Mouse (Mus musculus): ENCODE results near the gene Cd9. TPM values are rescaled to one million over a fixed set of nuclear protein-coding genes. Genes with fewer than 3 reads are reported as not detected.
"Not testable (repeated sequence)": the region's sequence is repeated elsewhere in the genome, so short reads cannot be mapped to it uniquely, and the experiment has no call there.

Cd9 gene
- total RNA-seq, 4 experiments from 2014 or later: 39.4 to 57.8 (median 46.4) TPM

DNA sequence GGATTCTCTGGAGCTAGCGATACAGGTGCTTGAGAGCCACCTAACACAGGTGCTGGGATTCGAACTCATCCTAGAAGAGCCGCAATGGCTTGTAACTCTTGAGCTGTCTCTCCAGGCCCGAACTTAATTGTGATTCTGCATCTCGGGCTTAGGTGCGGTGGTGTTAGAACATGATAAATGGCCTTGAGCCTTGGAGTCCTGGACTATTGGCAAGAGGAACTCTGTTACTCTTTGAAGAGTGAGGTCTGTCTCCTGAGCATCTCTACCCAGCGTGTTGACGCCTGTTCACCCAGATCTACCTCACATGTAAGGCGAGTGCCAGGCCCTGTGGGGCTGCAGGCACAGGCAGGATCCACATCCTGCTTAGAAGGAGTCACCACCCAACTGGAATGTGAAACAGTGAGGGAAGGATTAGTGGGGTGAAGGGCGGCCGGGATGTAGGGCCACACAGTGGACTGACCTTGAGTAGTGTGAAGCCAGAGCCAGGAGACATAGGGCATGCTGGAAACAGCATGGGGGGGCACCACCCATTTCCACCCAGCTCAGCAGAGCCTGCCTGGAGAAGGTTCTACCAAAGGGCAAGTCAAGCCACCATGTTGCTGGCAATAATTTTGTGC, 8.7 kb upstream of the Cd9 start:
- DNase-seq (ENCODE audit: low spot score): no peak

DNA sequence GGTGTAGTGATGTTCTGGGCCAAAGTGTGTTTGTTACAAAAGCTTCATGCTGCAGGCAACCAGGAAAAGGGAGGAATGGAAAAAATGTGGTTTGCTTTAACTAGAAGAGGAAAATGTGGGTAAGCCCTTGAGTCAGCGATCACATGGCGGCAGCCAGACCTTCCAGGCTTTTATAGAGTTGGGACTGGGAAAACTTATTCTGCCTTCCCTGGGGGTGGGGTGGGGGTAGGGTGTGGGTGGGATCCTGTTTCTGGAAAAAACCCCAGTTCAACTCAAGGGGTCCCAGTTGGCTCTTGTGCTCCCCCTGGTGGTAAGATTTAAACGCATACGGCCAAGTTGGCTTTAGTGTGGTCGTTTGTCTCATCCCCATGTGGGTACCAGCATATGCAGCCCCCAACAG, 3.5 kb upstream of the Cd9 start:
- DNase-seq (ENCODE audit: low spot score): no peak

DNA sequence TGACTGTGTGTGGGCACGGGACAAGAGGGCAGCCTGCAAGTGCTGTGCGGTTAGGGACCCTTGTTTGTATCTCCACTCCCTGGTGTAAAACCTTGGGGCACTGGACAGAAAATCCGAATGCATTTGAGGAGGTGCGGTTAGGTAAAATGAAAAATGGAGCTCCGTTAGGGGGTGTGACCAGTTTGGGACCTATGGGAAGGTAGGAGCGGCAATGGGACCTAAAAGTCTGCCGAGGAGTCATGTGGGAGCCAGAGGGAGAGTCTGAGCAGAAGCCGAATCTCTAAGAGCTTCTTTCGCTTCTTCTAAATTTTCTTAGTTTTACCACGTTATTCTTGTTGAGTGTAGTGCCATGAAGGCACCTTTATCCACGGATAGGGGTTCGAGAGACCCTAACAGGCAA, 1.8 kb upstream of the Cd9 start:
- DNase-seq (ENCODE audit: low spot score): no peak

DNA sequence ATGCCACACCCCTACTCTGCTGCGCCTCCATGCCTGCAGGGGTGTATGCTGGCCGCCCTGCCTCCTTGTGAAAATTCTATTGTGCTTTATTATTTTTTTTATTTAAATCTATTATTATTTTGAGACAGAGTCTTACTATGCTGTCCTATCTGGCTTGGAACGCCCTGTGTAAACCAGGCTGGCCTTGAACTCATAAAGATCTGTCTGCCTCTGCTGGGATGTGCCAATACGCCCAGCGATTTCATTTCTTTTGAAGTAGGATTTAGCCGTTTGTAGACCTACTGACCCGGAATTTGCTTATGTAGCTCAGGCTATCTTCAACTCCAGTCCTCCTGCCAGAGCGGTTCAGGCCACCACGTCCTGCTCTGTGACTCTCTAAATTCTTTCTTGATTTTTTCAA, 770 bp upstream of the Cd9 start:
- no peak for DNase-seq (ENCODE audit: low spot score)

DNA sequence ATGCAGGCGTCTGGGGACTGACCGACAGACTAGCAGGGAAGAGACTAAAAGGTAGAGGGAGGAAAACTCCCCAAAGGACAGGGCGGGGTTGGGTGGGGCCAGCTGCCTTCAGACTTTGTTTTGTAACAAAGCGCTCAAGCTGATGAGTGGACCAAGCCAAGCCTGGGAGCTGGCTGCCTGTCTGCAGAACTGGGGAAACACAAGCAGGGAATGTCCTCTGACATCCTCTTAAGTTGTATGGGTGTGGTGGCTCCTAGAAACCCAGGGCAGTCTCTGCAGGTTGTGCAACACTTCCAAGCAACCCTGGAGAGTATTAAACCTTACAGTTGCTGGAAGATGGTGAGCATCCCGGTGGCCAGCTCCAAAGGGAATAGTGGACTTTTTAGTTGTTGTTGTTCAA, 1.4 kb downstream of the Cd9 start:
- no peak for DNase-seq (ENCODE audit: low spot score)

DNA sequence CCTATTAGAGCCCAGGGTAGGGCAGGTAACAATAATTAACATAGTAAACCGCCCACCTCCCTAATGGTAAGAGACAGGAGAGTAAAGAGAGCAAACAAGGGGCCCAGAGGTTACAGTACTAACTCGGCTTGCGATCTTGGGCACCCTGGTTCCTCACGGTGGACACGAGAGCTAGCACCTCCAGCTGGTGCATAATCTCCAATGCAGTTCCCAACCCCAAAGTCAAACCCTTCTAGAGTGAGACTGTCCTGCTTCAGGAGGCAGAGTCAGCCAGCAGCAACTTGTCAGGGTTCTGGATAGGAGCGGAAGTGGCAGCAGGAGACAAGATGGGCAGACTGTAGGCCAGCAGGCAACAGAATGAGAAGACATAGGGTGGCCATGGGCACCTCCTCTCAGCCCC, 1.9 kb downstream of the Cd9 start:
- DNase-seq (ENCODE audit: low spot score): no peak

DNA sequence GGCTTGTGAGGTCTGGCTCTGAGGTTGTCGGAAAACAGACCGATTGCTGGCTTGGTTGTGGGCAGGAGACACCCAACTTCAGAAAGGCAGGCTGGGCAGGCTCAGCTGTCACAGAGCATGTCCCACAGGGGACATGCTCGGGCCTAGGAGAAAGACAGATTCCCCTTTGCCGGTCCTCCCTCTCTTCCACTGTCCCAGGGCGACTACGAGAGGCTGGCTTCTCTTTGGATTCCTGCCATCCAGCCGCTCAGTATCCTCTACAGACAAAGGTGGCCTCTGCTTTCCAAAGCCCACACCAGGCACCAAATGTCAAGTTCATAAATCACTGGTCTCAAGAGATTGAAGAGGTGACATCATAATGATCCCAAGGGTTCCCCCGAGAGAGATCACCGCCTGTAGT, 2.6 kb downstream of the Cd9 start:
- no peak for DNase-seq (ENCODE audit: low spot score)

DNA sequence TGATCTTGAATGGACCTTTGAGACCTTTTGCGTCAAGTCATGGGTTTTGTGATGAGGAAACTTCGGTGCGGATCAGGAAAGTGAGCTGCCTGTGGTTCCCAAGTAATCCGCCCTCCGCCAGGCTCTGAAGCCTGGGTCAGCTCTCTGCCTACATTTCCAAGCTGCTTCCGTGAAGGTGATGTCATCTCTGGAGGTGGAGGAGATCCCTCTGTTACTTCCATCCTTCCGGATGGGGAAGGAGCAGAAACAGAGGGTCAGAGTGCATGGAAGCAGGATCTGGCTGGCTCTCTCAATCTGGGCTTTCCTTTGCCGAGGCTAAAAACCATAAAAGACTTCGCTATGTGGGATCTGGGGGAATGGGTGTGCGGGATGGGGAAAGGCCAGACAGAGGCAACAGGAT, 3.2 kb downstream of the Cd9 start:
- DNase-seq (ENCODE audit: low spot score): no peak

DNA sequence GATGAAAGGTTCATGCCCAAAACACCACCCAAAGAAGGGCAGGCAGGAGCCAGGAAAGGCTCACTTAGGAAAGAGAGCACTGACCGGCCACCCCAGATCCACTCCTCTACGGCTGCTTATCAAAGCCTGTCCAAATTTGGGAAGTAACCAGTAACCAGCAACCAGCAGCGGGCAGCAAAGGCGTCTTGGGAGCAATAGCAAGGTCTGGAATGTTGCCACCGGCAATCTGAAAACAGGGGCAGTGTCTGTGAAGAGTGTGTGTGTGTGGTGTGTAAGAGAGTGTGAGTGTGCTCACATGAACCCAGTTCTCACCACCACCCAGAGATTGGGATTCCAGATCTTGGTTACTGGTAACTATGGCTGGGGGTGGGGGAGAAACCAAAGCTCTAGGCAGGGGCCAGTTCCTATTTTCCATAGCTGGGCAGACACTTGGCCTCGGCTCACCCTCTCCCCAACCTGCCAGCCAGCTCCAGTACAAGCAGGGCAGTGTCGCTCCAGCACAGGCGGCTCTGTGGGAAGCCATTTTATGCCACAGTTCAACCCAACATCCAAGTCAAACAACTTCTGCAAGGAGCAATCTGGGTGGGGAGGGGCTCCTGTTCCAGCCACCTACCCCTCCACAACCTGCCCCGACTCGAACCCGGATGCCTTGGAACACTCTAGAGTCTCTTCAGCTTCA, 4.6 kb downstream of the Cd9 start:
- no peak for DNase-seq (ENCODE audit: low spot score)

DNA sequence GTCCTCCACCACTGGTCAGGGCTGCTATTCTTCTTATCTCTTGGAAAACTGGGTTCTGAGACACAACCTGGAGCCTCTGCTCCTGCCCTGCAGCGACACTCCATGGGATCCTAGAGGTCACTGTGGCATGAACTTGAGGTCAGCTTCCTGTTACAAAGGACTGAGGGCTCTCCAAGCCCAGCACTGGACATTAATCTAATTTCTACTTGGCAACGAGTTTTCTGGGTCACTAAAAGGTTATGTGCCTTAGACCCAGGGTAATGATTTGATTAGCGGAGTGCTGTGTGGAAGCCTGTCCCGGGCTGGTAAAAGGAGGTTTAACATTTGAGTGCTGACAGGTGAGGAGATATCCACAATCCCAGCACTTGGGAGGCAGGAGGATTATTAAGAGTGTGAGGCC, 9.0 kb downstream of the Cd9 start:
- DNase-seq (ENCODE audit: low spot score): no peak

DNA sequence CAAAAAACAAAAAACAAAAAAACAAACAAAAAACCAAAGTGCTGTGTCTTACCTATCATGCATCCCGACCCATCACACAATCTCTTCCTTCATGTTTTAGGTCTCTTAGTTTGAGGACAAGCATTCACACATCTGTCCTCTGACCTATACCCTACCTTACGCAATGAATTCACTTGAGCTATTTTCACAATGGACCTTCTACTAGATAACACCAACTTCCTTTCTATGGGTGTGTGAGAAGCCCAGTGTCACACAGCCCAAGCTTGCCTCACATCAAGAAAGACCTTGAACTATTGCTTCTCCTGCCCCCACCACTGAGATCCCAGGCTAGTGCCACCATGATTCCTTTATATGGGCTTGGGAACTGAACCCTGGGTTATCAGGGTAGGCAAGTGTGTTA, 9.9 kb downstream of the Cd9 start:
- no peak for DNase-seq (ENCODE audit: low spot score)

DNA sequence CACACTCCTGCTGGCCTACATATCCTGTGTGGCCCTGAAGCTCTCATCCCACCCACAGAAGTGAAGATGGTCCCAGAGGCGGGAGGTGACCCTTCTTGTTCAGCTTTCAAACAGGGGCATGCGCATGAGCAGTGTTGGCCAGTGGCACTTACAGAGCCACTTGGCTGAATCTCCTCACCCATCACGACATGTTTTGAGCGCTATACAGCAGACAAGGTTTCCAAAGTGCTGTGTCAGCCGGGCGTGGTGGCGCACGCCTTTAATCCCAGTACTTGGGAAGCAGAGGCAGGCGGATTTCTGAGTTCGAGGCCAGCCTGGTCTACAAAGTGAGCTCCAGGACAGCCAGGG, 10.3 kb downstream of the Cd9 start:
- DNase-seq (ENCODE audit: low spot score): not testable (repeated sequence)

DNA sequence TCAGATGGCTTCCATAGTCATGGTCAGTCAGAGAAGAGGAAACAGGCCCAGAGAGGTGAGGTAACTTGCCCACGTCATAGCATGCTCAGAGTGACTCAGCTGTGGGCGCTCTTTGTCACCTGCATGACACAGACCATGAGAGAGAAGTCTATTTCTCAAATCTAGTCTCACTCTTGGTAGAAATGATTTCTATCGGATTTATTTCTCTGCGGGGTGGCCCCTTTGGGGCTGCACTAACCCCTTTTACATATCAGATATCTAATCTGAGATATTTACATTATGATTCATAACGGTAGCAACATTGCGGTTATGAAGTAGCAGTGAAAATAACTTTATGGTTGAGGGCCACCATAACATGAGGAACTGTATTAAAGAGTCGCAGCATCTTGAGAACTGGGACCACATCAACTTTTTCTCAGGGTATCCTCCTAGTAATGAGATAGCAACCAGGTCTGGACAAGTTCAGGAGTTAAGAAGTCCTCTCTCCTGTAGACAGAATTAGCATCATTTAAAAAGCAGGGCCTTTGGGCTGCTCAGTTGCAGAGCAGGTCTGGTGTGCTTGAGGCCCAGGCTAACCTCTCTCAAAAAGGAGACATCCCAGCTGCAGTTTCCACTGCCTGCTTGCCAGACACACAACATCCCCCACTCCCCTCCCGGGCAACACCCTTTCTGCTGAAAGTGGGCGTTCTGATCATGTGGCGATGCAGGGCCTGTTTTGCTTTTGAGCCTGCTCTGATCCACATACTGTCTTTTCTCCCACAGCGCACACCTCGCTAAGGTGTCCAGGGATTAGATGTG, 10.9 kb downstream of the Cd9 start:
- no peak for DNase-seq (ENCODE audit: low spot score)

DNA sequence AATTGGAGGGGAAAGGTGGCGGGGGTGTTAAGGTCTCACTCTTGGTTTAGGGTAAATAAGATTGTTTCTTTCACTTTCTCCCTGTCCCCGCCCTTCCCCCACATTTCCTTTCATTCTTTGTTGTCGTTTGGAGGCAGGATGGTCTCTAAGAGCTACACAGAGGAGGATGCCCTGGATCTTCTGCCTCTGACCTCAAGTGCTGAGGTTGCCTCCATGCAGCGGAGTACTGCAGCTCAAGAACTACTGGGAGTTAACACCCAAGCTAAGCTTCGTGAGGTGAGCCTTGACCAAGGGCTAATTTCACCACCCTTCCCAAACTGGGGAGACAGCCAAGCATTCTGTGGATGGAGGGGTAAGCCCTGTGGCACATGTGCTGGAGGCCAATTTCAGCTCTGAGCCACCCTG, 12.2 kb downstream of the Cd9 start:
- no peak for DNase-seq (ENCODE audit: low spot score)

DNA sequence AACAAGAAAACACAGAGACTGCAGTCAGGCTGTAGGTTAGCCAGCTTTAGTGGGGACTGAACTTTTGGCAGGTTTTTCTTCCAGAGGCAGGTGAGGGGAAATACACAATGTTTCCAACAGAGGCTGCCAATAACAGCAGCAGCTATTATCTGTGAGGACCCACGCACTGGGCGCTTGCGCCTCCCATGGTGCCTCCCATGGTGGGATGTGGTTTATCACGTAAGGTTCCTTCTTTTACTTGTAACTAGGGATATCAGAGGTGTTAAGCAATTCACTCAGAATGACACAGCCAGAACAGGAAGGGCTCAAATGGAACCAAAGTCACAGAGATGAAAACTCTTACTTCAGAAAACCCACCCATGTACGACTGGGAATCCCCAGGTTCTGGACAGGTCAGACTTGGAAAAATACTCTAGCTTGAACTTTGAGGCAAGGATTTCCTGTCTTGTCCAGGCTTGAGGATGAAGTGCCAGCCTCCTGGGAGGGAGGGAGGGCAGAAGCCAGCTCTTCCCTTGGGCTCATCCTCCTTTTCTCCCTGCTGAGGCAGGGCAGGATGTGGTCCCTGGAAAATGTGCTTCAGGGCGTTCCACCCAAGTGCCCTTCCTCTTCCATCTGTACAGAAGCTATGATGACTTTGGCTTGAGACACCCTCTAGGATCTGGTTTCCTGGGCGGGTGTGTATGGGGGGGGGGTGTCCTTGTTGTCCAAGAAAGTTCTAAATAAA, 12.8 kb downstream of the Cd9 start:
- DNase-seq (ENCODE audit: low spot score): no peak

DNA sequence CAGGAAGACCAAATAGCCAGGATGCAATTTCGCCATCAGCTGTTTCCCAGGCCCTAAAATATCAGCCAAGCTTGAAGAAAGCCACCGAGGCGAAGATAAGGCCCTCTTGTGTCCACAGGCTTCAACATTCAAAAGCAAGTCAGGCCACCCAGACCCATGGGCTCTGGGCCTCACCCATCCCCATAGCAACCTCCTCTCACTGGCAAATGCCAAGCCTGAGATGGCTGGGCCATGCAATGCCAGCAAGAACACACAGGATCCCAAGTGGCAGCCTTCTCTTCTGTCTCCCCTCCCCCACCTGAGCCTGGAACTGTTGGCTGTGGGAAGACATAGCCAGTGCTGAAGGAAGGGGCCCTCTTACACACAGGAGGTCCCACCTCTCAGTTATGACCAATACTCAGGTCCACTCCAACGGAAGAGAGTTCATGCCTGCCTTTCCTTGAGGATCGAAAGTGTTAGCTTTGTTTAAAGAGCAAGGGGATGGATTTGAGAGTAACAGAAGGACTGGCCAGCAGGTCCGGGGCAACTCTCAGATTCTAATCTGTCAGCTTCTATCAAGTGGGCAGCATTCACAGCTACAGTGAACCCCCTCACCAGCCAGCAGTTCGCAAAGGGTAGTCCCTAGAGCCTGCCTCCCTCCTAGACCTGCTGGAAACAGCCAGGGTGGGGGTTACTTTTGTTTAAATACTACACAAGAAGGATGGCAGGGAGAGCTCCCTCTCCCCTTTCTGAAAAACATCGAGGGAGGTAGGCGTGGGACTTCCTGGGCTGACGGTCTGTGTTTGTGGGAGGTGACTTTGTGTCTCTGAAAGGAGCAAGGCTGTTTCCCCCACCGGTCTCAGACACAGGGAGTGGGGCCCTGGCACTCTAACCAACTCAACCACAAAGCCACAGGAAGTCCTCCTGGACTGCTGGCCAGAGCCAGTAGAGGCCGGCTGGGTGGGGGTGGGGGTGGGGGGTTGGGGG, 13.9 kb downstream of the Cd9 start:
- DNase-seq (ENCODE audit: low spot score): no peak

DNA sequence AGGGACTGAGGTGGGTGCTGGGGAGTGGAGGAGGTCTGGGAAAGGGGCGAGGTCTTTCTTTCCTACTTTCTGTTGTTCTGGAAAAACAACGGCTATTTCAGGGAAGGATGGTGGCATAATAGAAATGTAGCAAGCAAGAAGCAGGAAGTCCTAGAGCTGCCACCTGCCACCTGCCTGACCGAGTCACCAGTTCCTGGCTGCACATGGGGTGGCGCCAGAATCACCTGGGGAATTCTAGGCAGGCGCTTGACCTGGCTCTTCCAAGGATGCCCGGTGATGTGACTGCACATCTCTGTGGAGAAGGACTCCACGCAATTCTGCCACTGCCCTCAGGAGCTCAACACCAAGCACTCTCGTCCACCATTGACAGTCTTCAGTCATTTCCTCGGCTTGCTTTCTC, 15.2 kb downstream of the Cd9 start:
- DNase-seq (ENCODE audit: low spot score): no peak

DNA sequence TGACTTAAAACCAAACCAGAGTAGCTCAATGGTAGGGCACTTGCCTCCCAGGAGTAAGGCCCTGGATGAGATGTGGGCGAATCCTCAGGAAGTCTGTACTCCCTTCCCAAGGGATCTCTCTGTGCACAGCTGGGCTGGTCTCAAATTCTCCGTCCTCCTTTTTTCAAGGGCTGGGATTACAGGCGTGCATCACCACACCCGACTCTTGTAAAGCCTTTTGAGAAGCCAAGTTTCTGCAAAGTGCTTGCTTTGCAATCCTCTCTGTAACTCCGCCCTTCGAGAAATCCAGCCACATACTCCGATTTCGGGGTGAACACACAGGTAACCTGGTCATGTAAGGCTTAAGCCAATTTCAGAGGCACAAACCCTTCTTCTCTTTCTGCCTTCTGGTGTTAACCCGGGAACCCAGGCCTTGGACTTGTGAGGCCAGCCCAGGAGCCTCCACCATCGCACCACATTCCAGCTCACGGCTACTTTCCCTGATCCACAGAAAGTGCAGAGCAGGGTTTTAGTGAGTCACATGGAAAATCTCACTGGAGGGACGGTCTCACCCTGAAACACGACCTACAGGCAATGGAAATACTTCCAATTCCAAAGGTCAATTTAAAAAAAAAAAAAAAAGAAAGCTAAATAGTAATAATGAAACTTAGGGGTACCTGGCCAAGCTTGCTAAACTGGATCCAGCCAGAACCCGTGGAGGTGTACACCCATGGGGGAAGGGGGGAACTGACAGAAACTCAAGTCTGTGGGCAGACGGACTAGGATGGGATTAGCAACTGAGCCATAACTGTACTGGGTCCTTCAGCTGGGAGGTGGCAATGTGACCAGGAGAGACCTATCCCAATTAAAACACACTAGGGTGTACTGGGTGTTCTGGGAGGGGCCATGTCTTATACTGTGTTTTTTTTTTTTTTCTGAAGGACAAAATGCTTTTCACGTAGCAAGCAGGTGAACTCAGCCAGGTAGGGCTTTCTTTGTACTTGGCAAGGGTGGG, 16.2 kb downstream of the Cd9 start:
- no peak for DNase-seq (ENCODE audit: low spot score)

DNA sequence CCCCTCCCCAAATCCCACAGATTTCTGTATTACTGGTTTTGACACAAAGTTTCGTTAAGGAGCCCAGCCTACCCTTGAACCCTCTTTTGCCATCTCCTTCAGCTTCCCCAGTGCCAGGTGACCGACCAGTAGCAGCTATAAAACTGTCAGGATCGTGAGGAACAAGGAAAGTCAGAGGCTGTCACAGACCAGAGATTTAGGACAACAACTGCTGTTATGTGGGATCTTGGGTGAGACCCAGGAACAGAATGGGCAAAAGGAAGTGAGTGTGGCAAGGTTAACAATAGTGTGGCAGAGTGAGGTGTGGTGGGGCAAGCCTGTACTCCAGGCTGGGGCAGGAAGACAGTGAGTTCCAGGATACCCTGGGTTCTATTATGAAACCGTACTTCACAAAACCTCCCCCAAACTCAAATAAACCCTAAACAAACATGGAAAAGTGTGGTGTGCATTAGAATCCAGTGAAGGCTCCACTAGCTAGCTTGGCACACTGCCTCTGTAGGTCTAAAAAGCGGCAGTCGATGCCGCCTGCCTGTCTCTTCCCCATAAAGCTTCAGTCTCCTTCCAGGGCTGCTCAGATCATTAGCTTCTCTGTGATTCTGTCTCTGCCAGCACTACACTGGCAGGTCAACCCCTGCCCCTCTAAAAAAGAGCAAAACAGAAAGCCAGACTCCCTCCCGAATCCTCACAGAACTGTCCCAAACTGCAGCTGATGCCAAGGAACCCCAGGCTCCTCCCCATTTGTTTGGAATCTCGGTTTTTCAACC, 17.6 kb downstream of the Cd9 start:
- no peak for DNase-seq (ENCODE audit: low spot score)

Measured in heart, adult 8-10 months (tissue).